Mouse (Mus musculus) forebrain, embryonic 16.5 days (tissue): ENCODE data around the gene Map1lc3b. TPM values are rescaled to one million over a fixed set of nuclear protein-coding genes. Genes with fewer than 3 reads are reported as not detected.

Experiments used
- ATAC-seq: fragments of 200-750 bp; cut with Nextera tagmentation; 2 replicates; pipeline ENCODE4 v1.8.0; 2017; ENCODE audit warnings: mild to moderate bottlenecking, moderate library complexity
- H3K27ac ChIP-seq: fragments of 300-500 bp; sonication (generic); 2 replicates; pipeline ENCODE4 v1.5.1; 2014; ENCODE audit warnings: low read length, control low read depth
- H3K27me3 ChIP-seq: fragments of 300-500 bp; sonication (generic); replicated peaks from 2 replicates; pipeline ENCODE4 v1.6.1; 2014; ENCODE audit warnings: low read length; ENCODE audit not compliant: control insufficient read depth, insufficient read depth
- H3K36me3 ChIP-seq: fragments of 300-500 bp; sonication (generic); 2 replicates; pipeline ENCODE4 v1.6.1; 2014; ENCODE audit not compliant: control insufficient read depth, insufficient read depth
- H3K4me1 ChIP-seq: fragments of 300-500 bp; sonication (generic); replicated peaks from 2 replicates; pipeline ENCODE4 v1.6.1; 2014; ENCODE audit warnings: low read length; ENCODE audit not compliant: control insufficient read depth, insufficient read depth
- H3K4me2 ChIP-seq: fragments of 300-500 bp; sonication (generic); 2 replicates; pipeline ENCODE4 v1.6.1; 2014; ENCODE audit warnings: mild to moderate bottlenecking, low read length, control low read depth
- H3K4me3 ChIP-seq: fragments of 300-500 bp; sonication (generic); replicated peaks from 2 replicates; pipeline ENCODE4 v1.5.1; 2014; ENCODE audit warnings: mild to moderate bottlenecking, low read length, control low read depth
- H3K9ac ChIP-seq: fragments of 300-500 bp; sonication (generic); replicated peaks from 2 replicates; pipeline ENCODE4 v1.6.1; 2014; ENCODE audit warnings: low read depth, low read length, control low read depth
- H3K9me3 ChIP-seq: fragments of 300-500 bp; sonication (generic); 2 replicates; pipeline ENCODE4 v1.6.1; 2016; ENCODE audit warnings: low read length; ENCODE audit not compliant: control insufficient read depth
- WGBS: fragments of 180-500 bp; shearing (Covaris S2); extraction: QIAGEN DNeasy Blood & Tissue Kit; methylation state at CpG from one replicate; pipeline ENCODE4 v1.1.7; 2014; 5-methylcytosine and 5-hydroxymethylcytosine counted together
- polyA plus RNA-seq: library from polyadenylated mRNA; unstranded; fragments of >200 nt; fragmentation: Nextera tagmentation; extraction: Ambion mirVana; gene quantifications from 2 replicates; pipeline ENCODE4 v1.2.1, GENCODE M21; 2015

The Map1lc3b gene
- polyA plus RNA-seq, result 407 and 443 TPM in 2 replicates

DNA sequence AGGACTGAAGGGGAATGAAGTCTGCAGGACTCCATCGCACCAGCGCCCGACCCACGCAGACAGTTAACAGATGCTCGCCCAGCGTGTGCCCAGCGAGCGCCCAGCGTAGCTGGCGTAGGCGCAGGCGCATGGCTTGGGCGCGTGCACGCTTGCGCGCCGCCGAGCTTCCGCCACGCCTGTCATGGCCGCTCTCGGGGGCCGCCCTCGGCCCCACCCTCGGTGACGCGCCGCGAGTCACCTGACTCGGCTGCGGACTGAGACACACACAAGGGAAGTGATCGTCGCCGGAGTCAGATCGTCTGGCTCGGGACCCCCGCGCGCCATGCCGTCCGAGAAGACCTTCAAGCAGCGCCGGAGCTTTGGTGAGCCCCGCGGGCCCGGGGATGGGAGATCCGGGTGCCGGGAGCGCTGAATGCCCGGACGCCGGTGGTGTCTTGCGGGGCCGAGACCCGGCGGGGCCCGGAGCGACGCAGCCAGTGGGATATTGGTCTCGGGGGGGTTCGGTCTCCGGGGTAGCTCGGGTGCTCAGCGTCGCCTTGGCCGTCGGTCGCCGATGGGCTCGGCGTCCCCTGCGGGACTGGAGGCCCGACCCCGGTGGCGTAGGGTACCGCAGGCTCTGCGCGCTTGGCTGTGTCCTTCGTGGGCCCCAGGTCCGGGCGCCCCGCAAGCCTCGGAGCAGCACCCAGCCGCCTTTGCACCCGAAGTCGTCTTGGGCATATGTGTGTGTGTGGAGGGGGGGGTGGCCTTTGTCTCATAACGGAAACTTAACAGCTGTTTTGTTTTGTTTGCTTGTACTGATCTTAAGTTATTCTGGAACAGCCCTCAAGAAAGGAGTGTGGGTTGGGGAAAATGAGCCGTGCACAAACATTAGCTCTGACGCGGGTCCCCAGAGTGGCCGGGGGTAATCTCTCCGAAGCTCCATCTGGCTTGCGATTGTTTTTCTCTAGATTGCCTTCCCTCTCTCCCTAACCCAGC, at the start of gene Map1lc3b:
TSS of gene Map1lc3b (plus strand) at position 159 of the 975 bp plus-strand sequence.
- Histone ChIP-seq H3K4me3 (peak within 1 kb of the TSS; percentile 95), H3K9me3 (no peaks in the 10 kb centered on the region), H3K4me1 (peaks cover 29% of the 10 kb centered on the region), H3K27ac (peak within 1 kb of the TSS; percentile 84), H3K4me2 (peak within 1 kb of the TSS; percentile 95), H3K36me3 (peaks cover 9% of the 10 kb centered on the region), H3K27me3 (no peaks in the 10 kb centered on the region), H3K9ac (peak within 1 kb of the TSS; percentile 85)
- WGBS, result 0% methylated on average over 84 of the region's 94 CpGs
- peak; percentile 83 for ATAC-seq

- no peak for ATAC-seq
- H3K9ac ChIP-seq, result no peak overlapping the region
- 77% methylated on average over 19 of the region's 19 CpGs for WGBS
Measured at GRCm38 (mm10) chr8:121541862-121542261, 48.3 kb upstream of the Map1lc3b start.

DNA sequence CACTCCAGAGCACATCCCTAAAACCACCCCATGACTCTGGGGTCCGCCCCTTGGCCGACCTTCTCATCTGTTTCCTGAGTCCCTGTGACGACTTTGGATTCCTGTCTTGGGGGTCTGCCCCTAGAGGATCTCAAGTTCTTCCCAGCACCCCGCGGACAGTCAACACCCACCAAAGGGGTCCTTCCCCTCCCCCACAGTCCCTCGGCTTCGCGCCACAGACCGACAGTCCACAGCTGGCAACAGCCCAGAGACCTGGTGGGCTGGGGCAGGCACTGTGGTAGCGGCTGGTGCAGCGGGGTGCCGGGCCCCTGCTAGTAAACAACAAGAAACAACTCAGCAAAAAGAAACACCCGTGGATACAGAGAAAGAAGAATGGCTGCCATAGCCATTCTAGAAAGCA, 47.3 kb upstream of the Map1lc3b start:
- H3K4me3 ChIP-seq, result no peak overlapping the region
- no peak for ATAC-seq
- no peaks in the 10 kb centered on the region; the same call in 1 of the 2 replicates for H3K4me1 ChIP-seq
- no peak overlapping the region for H3K9ac ChIP-seq
- H3K27ac ChIP-seq, result no peak overlapping the region
- no peaks in the 10 kb centered on the region for H3K36me3 ChIP-seq
- no peaks in the 10 kb centered on the region for H3K27me3 ChIP-seq
- 63% methylated on average over 13 of the region's 13 CpGs for WGBS
- no peak overlapping the region for H3K4me2 ChIP-seq
- H3K9me3 ChIP-seq, result no peaks in the 10 kb centered on the region

More at GRCm38 (mm10) chr8:121541862-121542261, 48.3 kb upstream of the Map1lc3b start:
- Histone ChIP-seq H3K36me3 (no peaks in the 10 kb centered on the region), H3K9me3 (no peaks in the 10 kb centered on the region), H3K4me3 (no peak overlapping the region), H3K27me3 (no peaks in the 10 kb centered on the region), H3K4me1 (no peaks in the 10 kb centered on the region), H3K27ac (no peak overlapping the region), H3K4me2 (no peak overlapping the region)

DNA sequence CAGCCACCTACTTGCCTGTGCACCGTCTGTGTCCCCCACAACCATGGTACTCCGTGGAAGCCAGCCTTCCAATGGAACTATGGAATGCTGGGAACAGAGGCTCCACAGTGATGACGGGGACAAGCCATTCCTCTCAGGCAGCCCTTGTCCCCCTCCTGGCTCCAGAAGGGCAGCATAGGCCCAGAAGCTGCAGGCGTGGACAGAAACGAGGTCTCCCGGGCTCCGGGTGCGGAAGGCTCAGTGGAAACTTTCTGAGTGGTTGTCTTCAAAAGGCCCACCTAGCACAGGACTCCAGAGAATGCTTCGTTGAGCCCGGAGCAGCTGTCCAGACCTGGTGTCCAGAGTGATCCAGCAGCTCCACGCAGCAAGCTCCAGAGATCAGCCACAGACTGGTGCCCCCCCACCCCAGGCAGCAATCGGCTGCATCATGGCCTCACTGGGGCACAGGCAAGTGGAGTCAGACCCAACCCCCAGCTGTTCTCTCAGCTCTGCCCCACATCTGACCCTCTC, 45.8 kb upstream of the Map1lc3b start, which contains the start of gene 1700018B08Rik:
TSS of gene 1700018B08Rik (minus strand) at position 45 of the 510 bp plus-strand sequence.
- H3K9ac ChIP-seq, result no peak within 1 kb of the TSS
- WGBS, result 85% methylated on average over 12 of the region's 12 CpGs

DNA sequence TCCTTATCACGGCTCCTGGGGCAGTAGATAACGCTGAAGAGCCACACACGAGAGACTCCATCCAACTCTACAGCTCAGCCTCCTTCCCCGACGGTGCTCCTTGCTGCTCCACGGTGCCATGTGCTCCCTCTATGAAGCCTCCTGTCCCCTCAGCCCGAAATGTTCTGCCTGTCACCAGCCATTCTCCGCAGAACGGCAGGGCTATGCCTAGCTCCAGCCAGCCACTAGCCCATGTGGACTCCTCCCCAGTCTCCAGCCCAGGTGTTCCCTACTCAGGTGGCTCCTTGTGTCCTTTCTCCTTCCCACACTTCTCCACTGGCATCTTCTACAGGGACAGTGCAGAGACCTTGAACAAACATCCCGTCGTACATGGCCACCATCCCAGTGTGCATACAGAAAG, 45.2 kb upstream of the Map1lc3b start:
- Histone ChIP-seq H3K4me3 (no peak overlapping the region), H3K9ac (no peak overlapping the region), H3K4me1 (no peaks in the 10 kb centered on the region; the same call in 1 of the 2 replicates), H3K27me3 (no peaks in the 10 kb centered on the region), H3K36me3 (no peaks in the 10 kb centered on the region), H3K9me3 (no peaks in the 10 kb centered on the region), H3K27ac (no peak overlapping the region), H3K4me2 (no peak overlapping the region)
- WGBS, result 86% methylated on average over 11 of the region's 11 CpGs
- no peak for ATAC-seq

More for the DNA sequence above, 45.8 kb upstream of the Map1lc3b start, which contains the start of gene 1700018B08Rik:
- no peak within 1 kb of the TSS for H3K4me3 ChIP-seq
- H3K36me3 ChIP-seq, result no peaks in the 10 kb centered on the region
- no peak within 1 kb of the TSS for H3K27ac ChIP-seq
- H3K4me1 ChIP-seq, result no peaks in the 10 kb centered on the region; the same call in 1 of the 2 replicates
- ATAC-seq, result no peak
- no peaks in the 10 kb centered on the region for H3K27me3 ChIP-seq
- H3K4me2 ChIP-seq, result no peak within 1 kb of the TSS
- no peaks in the 10 kb centered on the region for H3K9me3 ChIP-seq

DNA sequence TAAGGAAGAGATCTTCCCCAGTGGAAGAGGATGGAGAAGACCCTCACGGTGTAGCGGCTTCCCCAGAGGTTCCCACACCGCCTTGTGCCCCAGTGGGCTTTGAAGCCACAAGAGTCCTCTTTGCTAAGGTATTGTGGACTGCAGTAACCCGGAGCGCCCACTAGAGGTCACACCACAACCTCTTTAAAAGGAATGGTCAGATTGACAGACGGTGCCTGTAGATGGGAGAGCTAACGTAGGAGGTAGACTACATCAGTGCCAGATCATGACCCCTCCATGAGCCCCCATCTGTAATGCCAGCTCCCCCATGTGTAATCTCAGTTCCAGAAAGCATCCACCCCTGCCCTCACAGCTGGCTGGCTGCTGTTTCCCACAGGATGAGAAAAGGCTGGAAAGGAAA, 43.0 kb upstream of the Map1lc3b start:
- WGBS, result 4% methylated on average over 7 of the region's 7 CpGs
- no peak overlapping the region for H3K27ac ChIP-seq

GRCm38 (mm10) chr8:121550056-121550455, 40.1 kb upstream of the Map1lc3b start:
- no peak for ATAC-seq
- no peak overlapping the region for H3K4me3 ChIP-seq
- H3K4me2 ChIP-seq, result no peak overlapping the region
- no peaks in the 10 kb centered on the region; the same call in 1 of the 2 replicates for H3K4me1 ChIP-seq
- H3K27me3 ChIP-seq, result no peaks in the 10 kb centered on the region
- H3K27ac ChIP-seq, result no peak overlapping the region
- H3K9me3 ChIP-seq, result no peaks in the 10 kb centered on the region
- WGBS, result 86% methylated on average over 6 of the region's 6 CpGs
- no peak overlapping the region for H3K9ac ChIP-seq
- H3K36me3 ChIP-seq, result peaks cover 23% of the 10 kb centered on the region

More for the DNA sequence above, 43.0 kb upstream of the Map1lc3b start:
- no peaks in the 10 kb centered on the region; the same call in 1 of the 2 replicates for H3K4me1 ChIP-seq
- H3K4me3 ChIP-seq, result no peak overlapping the region
- H3K9ac ChIP-seq, result no peak overlapping the region
- H3K4me2 ChIP-seq, result no peak overlapping the region
- H3K27me3 ChIP-seq, result no peaks in the 10 kb centered on the region
- ATAC-seq, result peak; percentile 65
- peaks cover 14% of the 10 kb centered on the region for H3K36me3 ChIP-seq
- no peaks in the 10 kb centered on the region for H3K9me3 ChIP-seq

DNA sequence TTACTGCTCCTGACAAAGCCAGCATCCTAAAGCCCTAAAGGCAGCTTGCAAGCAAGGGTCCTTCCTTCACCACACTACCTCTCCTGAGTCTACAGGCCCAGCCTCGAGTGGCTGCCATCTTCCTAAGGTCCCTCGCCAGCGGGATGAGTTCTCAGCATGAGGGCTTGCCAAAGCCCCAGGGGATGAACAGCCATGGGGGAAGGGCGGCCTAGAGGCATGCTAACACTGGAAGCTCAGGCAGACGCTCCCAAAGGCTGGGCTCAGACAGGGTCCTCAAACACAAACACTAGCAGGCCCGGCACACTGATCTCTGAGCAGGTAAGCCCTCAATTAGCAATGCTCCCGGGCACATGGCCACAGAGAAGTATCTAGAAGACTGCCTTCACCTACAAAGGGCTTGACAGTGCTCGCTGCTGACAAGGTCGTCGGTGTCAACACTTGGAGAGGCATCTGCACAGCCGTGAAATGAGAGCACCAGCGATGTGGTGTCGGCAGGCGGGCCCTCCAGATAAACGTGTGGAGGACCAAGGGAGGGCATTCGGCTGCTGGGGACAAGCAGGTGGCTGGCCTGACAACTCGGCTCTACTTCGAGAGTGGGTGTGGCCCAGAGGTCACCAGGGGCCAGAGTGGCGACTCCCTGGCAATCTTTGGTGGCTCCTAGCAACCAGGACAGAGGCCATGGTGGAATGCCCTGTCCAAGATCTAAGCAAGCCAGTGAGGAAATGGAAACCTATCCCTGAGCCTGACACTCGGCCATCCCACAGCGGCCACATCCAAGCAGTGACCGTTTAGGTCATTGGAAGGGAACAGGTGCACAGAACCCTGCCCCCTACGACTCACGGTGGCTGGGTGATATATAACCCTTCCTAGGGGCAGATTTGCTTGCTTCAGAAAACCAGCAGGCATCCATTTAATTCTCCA, 38.8 kb upstream of the Map1lc3b start:
- ATAC-seq, result no peak
- Histone ChIP-seq H3K36me3 (peaks cover 23% of the 10 kb centered on the region), H3K9me3 (no peaks in the 10 kb centered on the region), H3K9ac (no peak overlapping the region), H3K27ac (no peak overlapping the region), H3K4me3 (no peak overlapping the region), H3K27me3 (no peaks in the 10 kb centered on the region), H3K4me1 (no peaks in the 10 kb centered on the region; the same call in 1 of the 2 replicates), H3K4me2 (no peak overlapping the region)
- WGBS, result 75% methylated on average over 24 of the region's 24 CpGs
